Mouse (Mus musculus) stomach, embryonic 15.5 days (tissue): Measurements from ENCODE around the gene Pigv. TPM values are rescaled to one million over a fixed set of nuclear protein-coding genes. Genes with fewer than 3 reads are reported as not detected.

Experiments used
- ATAC-seq: fragments of 200-750 bp; cut with Nextera tagmentation; 2 replicates; pipeline ENCODE4 v1.8.0; 2017; ENCODE audit warnings: low read depth, moderate number of reproducible peaks, moderate TSS enrichment; ENCODE audit not compliant: insufficient read depth, low FRiP score
- H3K27ac ChIP-seq: fragments of 300-500 bp; sonication (generic); 2 replicates; pipeline ENCODE4 v1.5.1; 2015; ENCODE audit warnings: mild to moderate bottlenecking, inconsistent platforms
- H3K27me3 ChIP-seq: fragments of 300-500 bp; sonication (generic); replicated peaks from 2 replicates; pipeline ENCODE4 v1.6.1; 2015; ENCODE audit warnings: inconsistent platforms
- H3K36me3 ChIP-seq: fragments of 300-500 bp; sonication (generic); 2 replicates; pipeline ENCODE4 v1.6.1; 2015; ENCODE audit warnings: inconsistent platforms
- H3K4me1 ChIP-seq: fragments of 300-500 bp; sonication (generic); 2 replicates; pipeline ENCODE4 v1.6.1; 2015; ENCODE audit warnings: inconsistent platforms
- H3K4me2 ChIP-seq: fragments of 300-500 bp; sonication (generic); 2 replicates; pipeline ENCODE4 v1.6.1; 2015; ENCODE audit warnings: mild to moderate bottlenecking, inconsistent platforms
- H3K4me3 ChIP-seq: fragments of 300-500 bp; sonication (generic); replicated peaks from 2 replicates; pipeline ENCODE4 v1.5.1; 2015; ENCODE audit warnings: inconsistent platforms
- H3K9ac ChIP-seq: fragments of 300-500 bp; sonication (generic); 2 replicates; pipeline ENCODE4 v1.6.1; 2015; ENCODE audit warnings: inconsistent platforms
- H3K9me3 ChIP-seq: fragments of 300-500 bp; sonication (generic); 2 replicates; pipeline ENCODE4 v1.6.1; 2016; ENCODE audit warnings: inconsistent platforms
- WGBS: fragments of 180-500 bp; shearing (Covaris S2); methylation state at CpG from one replicate; pipeline ENCODE4 v1.1.7; 2015; 5-methylcytosine and 5-hydroxymethylcytosine counted together
- polyA plus RNA-seq: library from polyadenylated mRNA; unstranded; fragments of >200 nt; fragmentation: Nextera tagmentation; extraction: Ambion mirVana; gene quantifications from 2 replicates; pipeline ENCODE4 v1.2.1, GENCODE M21; 2015

The Pigv gene
- 14.7 and 18.7 TPM in 2 replicates for polyA plus RNA-seq

DNA sequence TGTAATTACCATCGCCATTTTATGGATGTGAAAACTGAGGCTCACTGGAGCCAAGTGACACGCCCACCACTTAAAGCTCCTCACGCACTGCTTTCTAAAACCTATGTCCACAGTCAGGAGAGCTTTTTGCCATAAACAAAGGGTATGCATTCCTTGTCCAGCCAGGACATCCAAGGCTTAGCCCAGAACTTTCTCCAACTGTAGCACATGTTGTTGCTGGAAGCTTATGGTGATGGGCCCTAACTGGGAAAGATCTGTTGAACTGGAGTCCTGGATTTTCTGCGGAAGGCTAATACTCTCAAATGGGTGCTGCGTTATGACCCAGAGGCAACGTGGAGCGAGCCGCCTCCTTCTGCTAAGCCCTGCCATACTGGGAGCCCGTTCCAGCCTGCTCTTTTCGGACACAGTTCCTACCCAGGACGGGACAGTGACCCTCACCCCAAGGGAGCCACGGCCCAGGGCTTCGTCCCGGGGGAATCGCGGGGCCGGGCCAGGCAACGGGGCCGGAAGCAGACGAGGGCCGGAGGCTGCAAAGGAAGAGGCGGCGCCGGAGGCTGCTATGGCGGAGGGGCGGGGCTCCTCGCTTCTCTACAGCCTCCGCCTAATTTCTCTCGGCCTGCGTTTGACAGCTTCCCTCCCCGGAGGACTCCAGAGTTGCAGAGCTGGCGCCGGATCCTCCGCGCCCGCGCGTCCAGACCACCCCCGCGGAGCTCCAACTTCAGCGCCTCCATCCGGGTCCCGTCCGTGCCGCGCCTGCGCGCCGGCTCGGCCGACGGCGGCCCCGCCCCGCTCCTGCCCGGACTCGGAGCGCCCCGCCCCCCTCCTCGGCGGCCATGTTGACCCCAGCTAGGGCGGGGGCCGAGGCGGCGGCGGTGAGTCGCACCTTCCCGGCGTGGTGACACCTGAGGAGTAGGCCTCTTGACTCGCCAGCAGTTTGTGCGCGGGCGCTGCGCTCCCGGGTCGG is at the start of gene Pigv:
Gene Pigv (minus strand): TSS at position 767 of the 964 bp plus-strand sequence.
- under 1% methylated on average over 73 of the region's 76 CpGs for whole genome bisulfite sequencing
- peak within 1 kb of the TSS; percentile 99 for H3K27ac ChIP-seq
- peak within 1 kb of the TSS; percentile 75 for H3K4me3 ChIP-seq
- no peaks in the 10 kb centered on the region for H3K9me3 ChIP-seq
- peaks cover 48% of the 10 kb centered on the region for H3K4me1 ChIP-seq
- peak within 1 kb of the TSS; percentile 76 for H3K4me2 ChIP-seq
- H3K9ac ChIP-seq, result peak within 1 kb of the TSS; percentile 77
- peak; percentile 86 for ATAC-seq
- no peaks in the 10 kb centered on the region for H3K27me3 ChIP-seq
- peaks cover 6% of the 10 kb centered on the region; the same call in 1 of the 2 replicates for H3K36me3 ChIP-seq

DNA sequence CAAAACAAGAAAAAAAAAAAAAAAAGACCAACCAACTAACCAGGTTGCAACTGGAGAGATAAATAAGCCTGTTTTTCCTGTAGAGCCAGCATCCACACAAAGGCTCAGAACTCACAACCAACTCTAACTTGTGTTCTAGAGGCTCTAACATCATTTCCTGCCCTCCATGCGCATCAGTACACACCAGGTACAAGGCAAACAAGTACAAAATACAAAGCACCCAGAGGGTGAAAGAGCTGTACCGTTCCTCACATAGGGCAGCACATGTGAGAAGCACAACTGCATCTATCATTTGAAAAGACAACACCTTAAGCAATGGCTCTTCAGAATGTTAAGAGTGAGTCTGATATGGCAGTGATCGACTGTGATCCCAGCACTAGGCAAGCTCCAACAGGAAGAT is 47.3 kb upstream of the Pigv start:
- H3K4me2 ChIP-seq, result no peak overlapping the region
- H3K4me3 ChIP-seq, result no peak overlapping the region
- H3K9ac ChIP-seq, result no peak overlapping the region
- H3K4me1 ChIP-seq, result no peaks in the 10 kb centered on the region
- no peak for ATAC-seq
- WGBS, result 78% methylated on average over 3 of the region's 3 CpGs
- H3K27me3 ChIP-seq, result no peaks in the 10 kb centered on the region
- H3K9me3 ChIP-seq, result no peaks in the 10 kb centered on the region
- H3K36me3 ChIP-seq, result peaks cover 52% of the 10 kb centered on the region
- no peak overlapping the region for H3K27ac ChIP-seq

DNA sequence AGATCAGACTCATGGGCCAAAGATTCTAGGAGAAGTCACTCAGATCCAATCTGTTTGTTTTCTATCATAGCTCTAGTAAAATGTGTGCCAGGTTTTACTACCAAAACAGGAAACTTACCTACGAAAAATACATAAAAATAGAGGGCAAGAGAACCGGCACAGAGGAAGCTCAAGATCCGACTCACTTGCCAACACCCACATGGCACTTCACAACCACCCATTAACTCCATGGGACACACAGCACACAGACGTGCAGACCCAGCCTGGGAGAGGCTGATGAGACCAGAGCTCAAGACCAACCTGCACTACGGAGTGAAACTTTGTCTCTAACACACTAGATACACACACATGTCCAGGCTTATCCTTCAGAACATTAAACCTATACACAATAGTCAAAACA is 40.3 kb upstream of the Pigv start:
- 0 out of 2 replicates have a peak overlapping the region, but pooled peaks have one; percentile 9 for H3K27ac ChIP-seq
- H3K4me2 ChIP-seq, result no peak overlapping the region
- no peak overlapping the region for H3K4me3 ChIP-seq
- ATAC-seq, result no peak
- no peaks in the 10 kb centered on the region for H3K27me3 ChIP-seq
- H3K36me3 ChIP-seq, result peaks cover 28% of the 10 kb centered on the region
- H3K9me3 ChIP-seq, result no peaks in the 10 kb centered on the region
- WGBS, result 82% methylated on average over 5 of the region's 5 CpGs
- H3K9ac ChIP-seq, result no peak overlapping the region
- H3K4me1 ChIP-seq, result peaks cover 4% of the 10 kb centered on the region

DNA sequence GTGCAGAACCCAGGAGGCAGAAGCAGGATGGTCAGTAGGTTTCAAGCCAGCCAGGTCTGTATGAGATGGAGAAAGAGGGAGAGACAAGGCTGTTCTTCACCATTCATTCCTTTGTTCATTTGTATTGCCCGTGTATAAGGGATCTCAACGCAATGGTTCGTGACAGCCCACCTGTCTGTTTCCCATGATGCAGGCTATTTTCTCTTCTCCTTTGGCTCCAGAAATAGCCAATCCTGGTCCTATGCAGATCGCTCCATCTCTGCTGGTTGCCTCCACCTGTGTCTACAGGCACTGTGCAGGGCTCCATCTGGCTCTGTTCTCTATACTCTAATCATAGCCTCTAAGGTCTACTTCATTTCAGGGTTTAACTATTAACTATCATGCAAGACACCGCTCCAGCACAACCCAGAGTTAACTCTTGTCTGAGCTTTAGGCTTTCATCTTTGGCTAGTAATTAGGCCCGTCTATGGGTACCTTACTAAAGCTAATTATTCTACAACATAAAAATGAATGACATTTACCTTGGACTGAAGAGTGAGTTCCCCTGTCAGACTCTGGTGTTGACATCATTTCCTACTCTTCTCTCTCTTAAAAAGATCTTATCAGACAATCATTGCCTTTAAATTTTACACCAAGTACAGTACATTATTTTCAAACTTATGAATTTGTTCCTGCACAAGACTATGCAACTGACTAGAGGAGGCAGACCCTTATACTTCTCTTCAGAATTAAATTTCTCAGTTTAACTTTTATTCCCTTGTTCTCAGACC is 39.0 kb upstream of the Pigv start:
- H3K4me2 ChIP-seq, result no peak overlapping the region
- no peak overlapping the region for H3K27ac ChIP-seq
- WGBS, result 82% methylated on average over 6 of the region's 6 CpGs
- no peak for ATAC-seq
- peaks cover 14% of the 10 kb centered on the region for H3K4me1 ChIP-seq
- H3K36me3 ChIP-seq, result peaks cover 26% of the 10 kb centered on the region
- H3K27me3 ChIP-seq, result no peaks in the 10 kb centered on the region
- no peak overlapping the region for H3K4me3 ChIP-seq
- H3K9ac ChIP-seq, result no peak overlapping the region
- no peaks in the 10 kb centered on the region for H3K9me3 ChIP-seq

DNA sequence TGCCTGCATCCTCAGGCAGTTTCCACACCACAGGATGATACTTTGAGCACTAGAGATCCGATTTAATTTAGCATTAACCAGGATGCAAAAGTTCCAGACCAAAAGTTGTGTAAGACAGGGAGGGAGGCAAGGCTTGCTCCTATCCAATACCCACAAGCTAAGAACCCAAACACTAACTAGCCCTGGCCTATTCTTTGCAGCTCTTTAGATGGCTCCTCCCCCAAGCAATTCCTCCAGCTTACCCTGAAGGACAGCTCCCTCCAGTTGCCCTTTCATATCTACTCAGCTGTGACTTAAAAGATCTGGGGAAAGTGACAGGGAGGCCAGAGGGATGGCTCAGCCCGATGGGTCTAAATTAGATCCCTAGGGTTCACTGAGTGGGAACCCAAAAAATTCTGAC is 36.9 kb upstream of the Pigv start:
- peaks cover 19% of the 10 kb centered on the region for H3K4me1 ChIP-seq
- H3K4me2 ChIP-seq, result no peak overlapping the region
- H3K9ac ChIP-seq, result no peak overlapping the region
- H3K27ac ChIP-seq, result no peak overlapping the region
- peaks cover 12% of the 10 kb centered on the region for H3K36me3 ChIP-seq
- H3K4me3 ChIP-seq, result no peak overlapping the region
- no peaks in the 10 kb centered on the region for H3K27me3 ChIP-seq
- ATAC-seq, result no peak
- no peaks in the 10 kb centered on the region for H3K9me3 ChIP-seq
- 74% methylated on average over 2 of the region's 2 CpGs for WGBS

DNA sequence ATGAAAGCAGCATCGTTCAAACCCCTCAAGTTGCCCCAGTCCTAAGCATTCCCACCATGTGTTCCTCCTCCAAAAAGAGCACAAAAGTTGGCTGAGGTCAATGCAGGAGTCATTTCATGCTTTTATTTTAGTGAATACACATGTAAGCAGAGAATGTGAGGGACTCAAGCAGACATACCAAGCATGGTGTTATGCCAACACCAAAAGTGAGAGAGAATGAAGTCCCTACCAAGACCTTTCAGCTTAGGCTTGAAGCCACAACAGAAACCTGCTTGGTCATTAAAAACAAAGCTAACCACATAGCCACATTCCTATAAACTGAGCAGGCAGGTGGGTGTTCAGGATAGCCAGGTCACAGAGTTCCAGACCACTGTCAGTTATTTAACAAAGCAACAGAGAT is 35.0 kb upstream of the Pigv start:
- 37% methylated on average over 1 of the region's 1 CpGs for WGBS
- no peak overlapping the region for H3K4me3 ChIP-seq
- 0 out of 2 replicates have a peak overlapping the region, but pooled peaks have one; percentile 14 for H3K4me2 ChIP-seq
- H3K27ac ChIP-seq, result peak overlapping the region; percentile 57
- H3K9ac ChIP-seq, result no peak overlapping the region
- ATAC-seq, result no peak
- H3K27me3 ChIP-seq, result no peaks in the 10 kb centered on the region
- peaks cover 3% of the 10 kb centered on the region for H3K36me3 ChIP-seq
- H3K4me1 ChIP-seq, result peaks cover 19% of the 10 kb centered on the region
- H3K9me3 ChIP-seq, result no peaks in the 10 kb centered on the region

DNA sequence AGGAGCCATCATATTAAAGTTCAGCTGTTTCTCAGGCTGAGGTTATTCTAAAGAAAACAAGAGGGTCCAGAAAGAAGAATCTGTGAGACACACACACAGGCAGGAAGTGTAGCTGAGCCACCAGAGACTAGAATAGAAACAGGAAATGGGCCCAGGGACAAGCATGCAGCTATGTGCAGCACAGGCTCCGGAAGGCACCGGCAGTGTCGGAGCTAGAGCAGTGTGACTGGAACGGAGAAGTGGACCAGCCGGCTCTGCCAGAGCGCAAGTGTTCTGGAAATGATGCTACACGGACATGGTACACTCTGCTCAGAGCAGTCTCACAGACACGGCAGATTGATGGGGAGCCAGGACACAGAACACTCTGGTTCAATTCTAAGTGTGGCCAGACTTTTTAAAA is 34.5 kb upstream of the Pigv start:
- H3K27ac ChIP-seq, result peak overlapping the region; percentile 57
- ATAC-seq, result peak; percentile 63; the same call in 1 of the 2 replicates
- peaks cover 7% of the 10 kb centered on the region; the same call in 1 of the 2 replicates for H3K36me3 ChIP-seq
- no peak overlapping the region for H3K9ac ChIP-seq
- no peaks in the 10 kb centered on the region for H3K9me3 ChIP-seq
- H3K4me1 ChIP-seq, result peaks cover 19% of the 10 kb centered on the region
- no peaks in the 10 kb centered on the region for H3K27me3 ChIP-seq
- no peak overlapping the region for H3K4me3 ChIP-seq
- H3K4me2 ChIP-seq, result 0 out of 2 replicates have a peak overlapping the region, but pooled peaks have one; percentile 14
- WGBS, result 28% methylated on average over 8 of the region's 8 CpGs

DNA sequence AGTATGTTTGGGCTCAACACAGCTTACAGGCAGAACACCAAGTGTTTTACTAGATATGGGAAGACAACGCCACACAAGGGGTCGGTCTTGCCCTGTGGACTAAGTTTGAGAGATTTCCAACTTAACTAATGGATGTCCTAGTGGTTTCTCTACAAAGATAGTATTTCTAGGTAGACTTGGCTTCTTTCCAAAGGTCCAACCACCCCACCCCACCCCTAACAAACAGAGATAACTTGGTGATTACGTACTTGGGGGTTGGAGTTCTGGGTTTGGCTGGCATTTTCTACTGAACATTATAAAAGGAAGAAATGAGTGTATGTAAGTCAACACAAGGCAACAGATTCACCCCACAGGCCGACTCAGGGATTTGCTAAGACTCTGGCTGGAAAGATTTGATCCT is 32.6 kb upstream of the Pigv start:
- Histone ChIP-seq H3K9me3 (no peaks in the 10 kb centered on the region), H3K27ac (0 out of 2 replicates have a peak overlapping the region, but pooled peaks have one; percentile 11), H3K4me3 (no peak overlapping the region), H3K4me2 (no peak overlapping the region), H3K27me3 (no peaks in the 10 kb centered on the region), H3K4me1 (peaks cover 19% of the 10 kb centered on the region), H3K36me3 (peaks cover 5% of the 10 kb centered on the region; the same call in 1 of the 2 replicates), H3K9ac (no peak overlapping the region)
- 63% methylated on average over 4 of the region's 4 CpGs for WGBS
- ATAC-seq, result no peak

DNA sequence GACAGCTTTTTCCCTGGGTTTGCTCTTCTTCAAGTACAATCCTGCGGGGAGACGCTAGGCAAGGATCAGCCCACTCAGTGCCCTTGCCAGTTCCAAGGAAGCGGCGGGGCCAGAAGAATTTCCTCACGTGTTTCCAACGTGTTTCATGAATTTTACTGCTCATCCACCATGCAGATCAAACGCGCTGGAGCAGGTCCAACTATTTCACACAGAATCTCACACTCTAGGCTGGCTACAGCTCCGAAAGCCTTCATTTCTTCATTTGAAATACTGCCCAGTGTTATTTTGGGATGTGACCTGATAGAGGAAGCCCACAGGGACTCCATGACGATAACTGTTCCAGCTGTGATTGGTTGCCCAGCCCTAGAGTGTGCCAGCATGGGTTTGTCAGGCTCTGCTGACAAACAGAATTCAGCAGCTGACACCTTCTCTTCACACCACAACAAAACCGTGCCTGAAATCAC is 28.5 kb upstream of the Pigv start:
- WGBS, result 77% methylated on average over 11 of the region's 11 CpGs
- ATAC-seq, result no peak
- no peaks in the 10 kb centered on the region for H3K9me3 ChIP-seq
- no peaks in the 10 kb centered on the region; the same call in 1 of the 2 replicates for H3K4me1 ChIP-seq
- no peak overlapping the region for H3K9ac ChIP-seq
- H3K27me3 ChIP-seq, result no peaks in the 10 kb centered on the region
- no peak overlapping the region for H3K27ac ChIP-seq
- no peak overlapping the region for H3K4me3 ChIP-seq
- H3K36me3 ChIP-seq, result peaks cover 11% of the 10 kb centered on the region
- H3K4me2 ChIP-seq, result no peak overlapping the region

DNA sequence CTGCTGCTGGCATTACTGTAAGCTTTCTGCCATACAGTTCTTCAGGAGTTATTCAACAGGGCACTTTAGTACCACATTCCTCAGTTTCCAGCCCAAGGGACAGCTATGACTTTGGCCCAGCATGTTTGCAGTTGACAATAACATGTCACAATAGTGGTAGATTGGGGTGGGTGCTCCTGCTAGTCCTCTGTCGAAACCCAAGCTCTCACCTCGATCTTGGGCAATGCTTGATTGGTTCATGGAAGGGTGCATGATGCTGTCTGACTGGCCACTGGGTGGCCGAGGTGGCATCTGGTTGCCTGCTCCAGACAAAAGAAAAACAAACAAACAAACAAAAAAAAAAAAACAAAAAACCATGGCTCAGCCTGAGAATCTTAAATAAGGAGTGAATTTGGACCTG is 22.9 kb upstream of the Pigv start:
- 77% methylated on average over 3 of the region's 3 CpGs for WGBS

DNA sequence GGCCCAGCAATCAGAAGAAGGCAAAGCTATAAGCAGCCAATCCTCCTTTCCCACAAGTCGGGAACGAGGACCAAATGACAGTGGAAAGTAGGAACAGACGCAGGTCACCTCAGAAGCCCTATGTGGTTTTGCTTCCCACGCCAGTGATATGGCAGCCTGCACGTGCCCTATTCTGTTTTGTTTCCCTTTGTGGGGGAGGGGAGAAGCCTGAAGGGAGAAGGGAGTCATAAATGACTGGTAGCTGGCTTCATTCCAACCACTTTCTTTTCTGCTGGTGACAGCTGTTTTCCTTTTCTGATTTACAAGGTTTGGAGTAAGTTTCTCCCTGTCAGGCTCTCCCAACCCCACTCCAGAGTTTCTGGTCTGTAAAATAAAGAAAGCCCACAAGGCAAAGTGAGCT is 17.8 kb upstream of the Pigv start:
- H3K4me1 ChIP-seq, result peaks cover 24% of the 10 kb centered on the region
- H3K36me3 ChIP-seq, result peaks cover 92% of the 10 kb centered on the region
- H3K27me3 ChIP-seq, result no peaks in the 10 kb centered on the region
- ATAC-seq, result no peak
- no peak overlapping the region for H3K9ac ChIP-seq
- WGBS, result 25% methylated on average over 5 of the region's 5 CpGs
- H3K4me2 ChIP-seq, result no peak overlapping the region
- no peak overlapping the region for H3K4me3 ChIP-seq
- H3K9me3 ChIP-seq, result no peaks in the 10 kb centered on the region
- no peak overlapping the region for H3K27ac ChIP-seq

More for the DNA sequence above, 22.9 kb upstream of the Pigv start:
- Histone ChIP-seq H3K9me3 (no peaks in the 10 kb centered on the region), H3K4me3 (no peak overlapping the region), H3K27me3 (no peaks in the 10 kb centered on the region), H3K36me3 (peaks cover 58% of the 10 kb centered on the region), H3K4me1 (peaks cover 4% of the 10 kb centered on the region; the same call in 1 of the 2 replicates), H3K27ac (peak overlapping the region; percentile 1; the same call in 1 of the 2 replicates), H3K4me2 (no peak overlapping the region), H3K9ac (no peak overlapping the region)
- ATAC-seq, result no peak
